Mouse (Mus musculus) kidney, adult 2 months (tissue): ENCODE data around the gene Cracr2a.

ENCODE experiments used
- CTCF ChIP-seq: fragments of 200-500 bp; conservative IDR thresholded peaks from 2 replicates; pipeline ENCODE4 v1.5.1; 2011; ENCODE audit warnings: low read depth, mild to moderate bottlenecking, control low read depth, low read length, moderate library complexity, mixed read lengths; ENCODE audit not compliant: insufficient read depth, insufficient read length
- POLR2A ChIP-seq: fragments of 200-500 bp; IDR thresholded peaks from one replicate; pipeline ENCODE4 v1.6.1; 2011; ENCODE audit warnings: low read depth, low read length, control low read depth

- TF ChIP-seq POLR2A, result no peak
- no peak for TF ChIP-seq CTCF
These were observed 131.2 kb downstream of the Cracr2a start for GRCm38 (mm10) chr6:127692298-127692697.
